Mouse (Mus musculus) small intestine, adult 2 months (tissue): ENCODE measurements around the gene Ugt1a1.

Source experiments
- CTCF ChIP-seq: fragments of 200-500 bp; IDR thresholded peaks from 2 replicates; pipeline ENCODE4 v1.5.1; 2012; ENCODE audit warnings: low read depth, mild to moderate bottlenecking, control low read depth, inconsistent platforms, low read length, moderate library complexity, mixed read lengths; ENCODE audit not compliant: insufficient replicate concordance, insufficient read length; ENCODE audit errors: extremely low read depth
- POLR2A ChIP-seq: fragments of 200-500 bp; IDR thresholded peaks from 2 replicates; pipeline ENCODE4 v1.6.1; 2012; ENCODE audit warnings: low read depth, mild to moderate bottlenecking, control low read depth, inconsistent platforms, low read length, moderate library complexity

- no peak for TF ChIP-seq CTCF
- no peak for TF ChIP-seq POLR2A
These were observed 6.8 kb downstream of the Ugt1a1 start for GRCm38 (mm10) chr1:88218591-88218990.
